Mouse (Mus musculus) cerebellum, adult 2 months (tissue): ENCODE measurements at regions not wholly inside any gene's neighbourhood (a gene's known extent, or its start where the extent isn't known, plus 50 kb on each side); places are given as distances from the start of the nearest gene placed in this dataset.

Source experiments
- DNase-seq, 2 experiments: peaks; one replicate each; pipeline ENCODE4 v3.0.0; 2021
- H3K27ac ChIP-seq: fragments of 200-500 bp; 2 replicates; pipeline ENCODE4 v1.5.1; 2012; ENCODE audit warnings: low read length, control low read depth, inconsistent platforms; ENCODE audit not compliant: insufficient read depth
- H3K27me3 ChIP-seq: fragments of 200-500 bp; 2 replicates; pipeline ENCODE4 v1.6.1; 2012; ENCODE audit warnings: inconsistent platforms, mild to moderate bottlenecking, low read length, moderate library complexity; ENCODE audit not compliant: control insufficient read depth, insufficient read depth
- H3K4me1 ChIP-seq: fragments of 200-500 bp; 2 replicates; pipeline ENCODE4 v1.6.1; 2011; ENCODE audit warnings: low read length; ENCODE audit not compliant: control insufficient read depth, insufficient read depth
- H3K4me3 ChIP-seq: fragments of 200-500 bp; replicated peaks from 2 replicates; pipeline ENCODE3; 2011; ENCODE audit warnings: mild to moderate bottlenecking, low read depth, low read length, control low read depth; ENCODE audit not compliant: insufficient read depth
- CTCF ChIP-seq: fragments of 200-500 bp; IDR thresholded peaks from 2 replicates; pipeline ENCODE4 v1.5.1; 2011; ENCODE audit warnings: low read depth, mild to moderate bottlenecking, control low read depth, low read length, moderate library complexity, borderline replicate concordance; ENCODE audit not compliant: insufficient read depth
- POLR2A ChIP-seq: fragments of 200-500 bp; IDR thresholded peaks from 2 replicates; pipeline ENCODE4 v1.6.1; 2011; ENCODE audit warnings: low read length, control low read depth, borderline replicate concordance; ENCODE audit not compliant: insufficient read depth
- WGBS: fragments of 180-500 bp; shearing (Covaris S2); methylation state at CpG from one replicate; pipeline ENCODE4 v1.1.7; 2018; 5-methylcytosine and 5-hydroxymethylcytosine counted together

GRCm38 (mm10) chr6:81323690-81324089, 599.8 kb upstream of the Gcfc2 start:
- DNase-seq: no peak
- Histone ChIP-seq H3K27me3 (no peaks in the 10 kb centered on the region), H3K4me3 (no peak overlapping the region), H3K27ac (no peak overlapping the region), H3K4me1 (no peaks in the 10 kb centered on the region)
- WGBS: 72% methylated on average over 3 of the region's 3 CpGs
- no peak for TF ChIP-seq CTCF
- TF ChIP-seq POLR2A: no peak

- TF ChIP-seq POLR2A: no peak
- no peak for TF ChIP-seq CTCF
- WGBS: 69% methylated on average over 7 of the region's 7 CpGs
- H3K4me1 ChIP-seq: no peaks in the 10 kb centered on the region
Observed at GRCm38 (mm10) chr6:81363969-81364529, 559.4 kb upstream of the Gcfc2 start.

GRCm38 (mm10) chr6:81388484-81388883, 535.0 kb upstream of the Gcfc2 start:
- H3K27ac ChIP-seq: no peak overlapping the region
- H3K27me3 ChIP-seq: no peaks in the 10 kb centered on the region
- TF ChIP-seq CTCF (no peak), POLR2A (no peak)
- 68% methylated on average over 4 of the region's 4 CpGs for WGBS
- DNase-seq: no peak
- H3K4me1 ChIP-seq: no peaks in the 10 kb centered on the region
- no peak overlapping the region for H3K4me3 ChIP-seq

More at GRCm38 (mm10) chr6:81363969-81364529, 559.4 kb upstream of the Gcfc2 start:
- Histone ChIP-seq H3K4me3 (no peak overlapping the region), H3K27me3 (no peaks in the 10 kb centered on the region), H3K27ac (no peak overlapping the region)
- no peak for DNase-seq

GRCm38 (mm10) chr6:81403122-81403521, 520.3 kb upstream of the Gcfc2 start:
- no peak overlapping the region for H3K27ac ChIP-seq
- DNase-seq: no peak
- no peaks in the 10 kb centered on the region for H3K4me1 ChIP-seq
- H3K27me3 ChIP-seq: no peaks in the 10 kb centered on the region
- H3K4me3 ChIP-seq: no peak overlapping the region
- TF ChIP-seq POLR2A (no peak), CTCF (no peak)

- TF ChIP-seq CTCF (no peak), POLR2A (no peak)
- Histone ChIP-seq H3K27ac (no peak overlapping the region), H3K4me1 (no peaks in the 10 kb centered on the region), H3K4me3 (no peak overlapping the region), H3K27me3 (no peaks in the 10 kb centered on the region)
- no peak for DNase-seq
- 67% methylated on average over 5 of the region's 5 CpGs for WGBS
Observed at GRCm38 (mm10) chr6:81413611-81414010, 509.9 kb upstream of the Gcfc2 start.

- DNase-seq: no peak
- Histone ChIP-seq H3K4me1 (no peaks in the 10 kb centered on the region), H3K27me3 (no peaks in the 10 kb centered on the region), H3K27ac (no peak overlapping the region), H3K4me3 (no peak overlapping the region)
- no peak for TF ChIP-seq CTCF
- no peak for TF ChIP-seq POLR2A
- WGBS: 87% methylated on average over 6 of the region's 6 CpGs
Observed at GRCm38 (mm10) chr6:81434745-81435144, 488.7 kb upstream of the Gcfc2 start.

- Histone ChIP-seq H3K27me3 (no peaks in the 10 kb centered on the region), H3K27ac (no peak overlapping the region), H3K4me1 (no peaks in the 10 kb centered on the region), H3K4me3 (no peak overlapping the region)
- WGBS: 99% methylated on average over 2 of the region's 2 CpGs
- no peak for TF ChIP-seq CTCF
- TF ChIP-seq POLR2A: no peak
- DNase-seq: no peak
Observed at GRCm38 (mm10) chr6:81438951-81439722, 484.3 kb upstream of the Gcfc2 start.

GRCm38 (mm10) chr6:81441396-81441795, 482.1 kb upstream of the Gcfc2 start:
- no peaks in the 10 kb centered on the region for H3K27me3 ChIP-seq
- no peaks in the 10 kb centered on the region for H3K4me1 ChIP-seq
- DNase-seq: no peak
- H3K4me3 ChIP-seq: no peak overlapping the region
- H3K27ac ChIP-seq: no peak overlapping the region
- TF ChIP-seq CTCF (no peak), POLR2A (no peak)
